Mouse (Mus musculus) heart, postnatal 0 days (tissue): Measurements from ENCODE around the gene Lgr5. TPM values are rescaled to one million over a fixed set of nuclear protein-coding genes. Genes with fewer than 3 reads are reported as not detected.

Experiments
- ATAC-seq: fragments of 200-750 bp; cut with Nextera tagmentation; 2 replicates; pipeline ENCODE4 v1.8.0; 2017; ENCODE audit warnings: low read depth, moderate number of reproducible peaks, moderate library complexity; ENCODE audit not compliant: insufficient read depth
- DNase-seq: peaks from one replicate; pipeline ENCODE4 v3.0.0-alpha.2; 2016; ENCODE audit warnings: low spot score
- H3K27ac ChIP-seq: fragments of 300-500 bp; sonication (generic); 2 replicates; pipeline ENCODE4 v1.5.1; 2014; ENCODE audit warnings: low read depth, mild to moderate bottlenecking
- H3K27me3 ChIP-seq: fragments of 300-500 bp; sonication (generic); 2 replicates; pipeline ENCODE4 v1.6.1; 2014; ENCODE audit warnings: low read length, mixed read lengths; ENCODE audit not compliant: control insufficient read depth, insufficient read depth
- H3K36me3 ChIP-seq: fragments of 300-500 bp; sonication (generic); replicated peaks from 2 replicates; pipeline ENCODE4 v1.6.1; 2014; ENCODE audit warnings: low read length, mixed read lengths; ENCODE audit not compliant: control insufficient read depth, insufficient read depth
- H3K4me1 ChIP-seq: fragments of 300-500 bp; sonication (generic); 2 replicates; pipeline ENCODE4 v1.6.1; 2014; ENCODE audit warnings: antibody characterized with exemption; ENCODE audit not compliant: control insufficient read depth, insufficient read depth
- H3K4me2 ChIP-seq: fragments of 300-500 bp; sonication (generic); 2 replicates; pipeline ENCODE4 v1.6.1; 2014; ENCODE audit warnings: low read depth, mild to moderate bottlenecking, low read length, moderate library complexity
- H3K4me3 ChIP-seq: fragments of 300-500 bp; sonication (generic); 2 replicates; pipeline ENCODE4 v1.5.1; 2014; ENCODE audit warnings: low read depth, low read length
- H3K9ac ChIP-seq: fragments of 300-500 bp; sonication (generic); replicated peaks from 2 replicates; pipeline ENCODE4 v1.6.1; 2014; ENCODE audit warnings: low read depth, low read length, mixed read lengths
- H3K9me3 ChIP-seq: fragments of 300-500 bp; sonication (generic); replicated peaks from 2 replicates; pipeline ENCODE4 v1.6.1; 2016; ENCODE audit warnings: low read length; ENCODE audit not compliant: control insufficient read depth
- CTCF ChIP-seq: IDR thresholded peaks from 2 replicates; pipeline ENCODE4 v1.5.1; 2016; ENCODE audit warnings: antibody characterized with exemption, control low read depth, low read depth
- EP300 ChIP-seq: IDR thresholded peaks from 2 replicates; pipeline ENCODE4 v1.6.1; 2016; ENCODE audit warnings: antibody characterized with exemption, low read depth
- WGBS: fragments of 180-500 bp; shearing (Covaris S2); extraction: QIAGEN DNeasy Blood & Tissue Kit; methylation state at CpG from one replicate; pipeline ENCODE4 v1.1.7; 2014; 5-methylcytosine and 5-hydroxymethylcytosine counted together
- polyA plus RNA-seq: library from polyadenylated mRNA; unstranded; fragments of >200 nt; fragmentation: Nextera tagmentation; extraction: Ambion mirVana; gene quantifications from 2 replicates; pipeline ENCODE4 v1.2.1, GENCODE M21; 2015
- total RNA-seq: library from RNA; depleted of rRNA; stranded (reverse); fragments of >200 nt; gene quantifications from 2 replicates; pipeline ENCODE4 v1.2.3, GENCODE M21; 2014; ENCODE audit warnings: low replicate concordance

Gene Lgr5
- total and polyA plus RNA-seq, 2 experiments from 2014 or later: 0.08 TPM; not detected in 1

GRCm38 (mm10) chr10:115587979-115588378 is 399 bp upstream of the Lgr5 start:
- Histone ChIP-seq H3K4me3 (peak overlapping the region; percentile 36), H3K9ac (no peak overlapping the region), H3K36me3 (no peaks in the 10 kb centered on the region), H3K9me3 (no peaks in the 10 kb centered on the region), H3K27me3 (peaks cover 61% of the 10 kb centered on the region), H3K4me2 (peak overlapping the region; percentile 62), H3K4me1 (peaks cover 9% of the 10 kb centered on the region; the same call in 1 of the 2 replicates), H3K27ac (no peak overlapping the region)
- no peak for DNase-seq
- TF ChIP-seq EP300 (no peak), CTCF (no peak)
- 3% methylated on average over 7 of the region's 7 CpGs for WGBS
- no peak for ATAC-seq

GRCm38 (mm10) chr10:115586246-115587231 is 1.0 kb downstream of the Lgr5 start:
- TF ChIP-seq EP300: no peak
- TF ChIP-seq CTCF: no peak
- peak; percentile 63 for ATAC-seq
- under 1% methylated on average over 41 of the region's 41 CpGs for WGBS
- Histone ChIP-seq H3K27me3 (peaks cover 61% of the 10 kb centered on the region), H3K4me1 (peaks cover 9% of the 10 kb centered on the region; the same call in 1 of the 2 replicates), H3K27ac (no peak overlapping the region), H3K36me3 (no peaks in the 10 kb centered on the region), H3K9me3 (no peaks in the 10 kb centered on the region), H3K4me2 (peak overlapping the region; percentile 62), H3K9ac (no peak overlapping the region), H3K4me3 (peak overlapping the region; percentile 36)
- peak; percentile 8 for DNase-seq

- TF ChIP-seq CTCF (no peak), EP300 (no peak)
- H3K9me3 ChIP-seq: no peaks in the 10 kb centered on the region
- peak overlapping the region; percentile 36 for H3K4me3 ChIP-seq
- no peak overlapping the region for H3K9ac ChIP-seq
- H3K27me3 ChIP-seq: peaks cover 61% of the 10 kb centered on the region
- peak overlapping the region; percentile 62 for H3K4me2 ChIP-seq
- no peak for ATAC-seq
- no peak for DNase-seq
- H3K36me3 ChIP-seq: no peaks in the 10 kb centered on the region
- WGBS: 2% methylated on average over 21 of the region's 21 CpGs
- no peak overlapping the region for H3K27ac ChIP-seq
- H3K4me1 ChIP-seq: peaks cover 9% of the 10 kb centered on the region; the same call in 1 of the 2 replicates
These were observed 1.9 kb downstream of the Lgr5 start for GRCm38 (mm10) chr10:115585491-115586245.

- Histone ChIP-seq H3K9ac (no peak overlapping the region), H3K27me3 (peaks cover 61% of the 10 kb centered on the region), H3K4me1 (peaks cover 9% of the 10 kb centered on the region; the same call in 1 of the 2 replicates), H3K4me3 (no peak overlapping the region), H3K27ac (no peak overlapping the region), H3K4me2 (no peak overlapping the region), H3K9me3 (no peaks in the 10 kb centered on the region), H3K36me3 (no peaks in the 10 kb centered on the region)
- ATAC-seq: no peak
- WGBS: 26% methylated on average over 13 of the region's 14 CpGs
- DNase-seq: no peak
- TF ChIP-seq CTCF (no peak), EP300 (no peak)
These were observed 2.9 kb downstream of the Lgr5 start for GRCm38 (mm10) chr10:115584656-115585055.

GRCm38 (mm10) chr10:115583071-115583470 is 4.5 kb downstream of the Lgr5 start:
- no peak for DNase-seq
- no peak for ATAC-seq
- Histone ChIP-seq H3K4me3 (no peak overlapping the region), H3K27me3 (peaks cover 45% of the 10 kb centered on the region), H3K9ac (no peak overlapping the region), H3K4me2 (no peak overlapping the region), H3K27ac (no peak overlapping the region), H3K4me1 (peaks cover 9% of the 10 kb centered on the region; the same call in 1 of the 2 replicates), H3K9me3 (no peaks in the 10 kb centered on the region), H3K36me3 (no peaks in the 10 kb centered on the region)
- TF ChIP-seq EP300 (no peak), CTCF (no peak)
- WGBS: 77% methylated on average over 3 of the region's 3 CpGs
